In genomic region chr17:85341134-85341700, GRCm38 (mm10) we compare ENCODE assay signal across 19 mouse cellular contexts.
DNase-seq lines count a peak whose midpoint lies in the region; ATAC-seq and TF ChIP-seq lines count a peak whose summit lies in the region.
"Had no signal": no experiment of that assay in that cellular context is flagged by ENCODE, and none has a peak within 500 bp of the region (broad histone marks: within the 10 kb centered on the region; RNA-seq: fewer than 3 reads in every experiment).

No protein-coding gene starts in this region.

- H3K27ac ChIP-seq in forebrain, postnatal 0 days (ENCODE audit: low read depth, low read length) = no peak overlapping the region
- no peak overlapping the region for H3K27ac ChIP-seq in midbrain, embryonic 14.5 days (replicated peaks; ENCODE audit: low read depth, low read length)
- H3K27ac ChIP-seq in thymus, adult 2 months (ENCODE audit: control insufficient read depth, insufficient read depth, low read length) = no peak overlapping the region
- no peak overlapping the region for H3K27ac ChIP-seq in liver, embryonic 12.5 days
- H3K27ac ChIP-seq: heart, embryonic 10.5 days; limb, embryonic 12.5 days had no signal

- WGBS in forebrain, postnatal 0 days = 39% methylated on average over 18 of the region's 18 CpGs
- 34% methylated on average over 18 of the region's 18 CpGs for WGBS in midbrain, embryonic 14.5 days
- WGBS in thymus, adult 2 months = 80% methylated on average over 18 of the region's 18 CpGs
- WGBS in liver, embryonic 12.5 days (ENCODE audit: insufficient replicate concordance) = 58% methylated on average over 18 of the region's 18 CpGs

- H3K4me1 ChIP-seq in forebrain, postnatal 0 days (ENCODE audit: insufficient read depth) = no peaks in the 10 kb centered on the region
- no peaks in the 10 kb centered on the region for H3K4me1 ChIP-seq in midbrain, embryonic 14.5 days (ENCODE audit: control insufficient read depth, insufficient read depth, low read length)
- no peaks in the 10 kb centered on the region for H3K4me1 ChIP-seq in thymus, adult 2 months (replicated peaks; ENCODE audit: control insufficient read depth, insufficient read depth, low read length)
- H3K4me1 ChIP-seq in liver, embryonic 12.5 days = no peaks in the 10 kb centered on the region; the same call in 1 of the 2 replicates
- H3K4me1 ChIP-seq: heart, embryonic 10.5 days; limb, embryonic 12.5 days had no signal

- H3K4me3 ChIP-seq in forebrain, postnatal 0 days (ENCODE audit: low read depth, low read length) = no peak overlapping the region
- no peak overlapping the region for H3K4me3 ChIP-seq in midbrain, embryonic 14.5 days (replicated peaks; ENCODE audit: low read depth, low read length)
- no peak overlapping the region for H3K4me3 ChIP-seq in thymus, adult 2 months (ENCODE audit: control insufficient read depth, insufficient read depth, low read length)
- no peak overlapping the region for H3K4me3 ChIP-seq in liver, embryonic 12.5 days
- H3K4me3 ChIP-seq: heart, embryonic 10.5 days; limb, embryonic 12.5 days; myocyte had no signal

- peak overlapping the region; percentile 21; the same call in 1 of the 2 replicates for H3K4me2 ChIP-seq in forebrain, postnatal 0 days (ENCODE audit: low read depth)
- peak overlapping the region; percentile 29 for H3K4me2 ChIP-seq in midbrain, embryonic 14.5 days (ENCODE audit: low read length)
- H3K4me2 ChIP-seq in liver, embryonic 12.5 days = no peak overlapping the region
- H3K4me2 ChIP-seq: limb, embryonic 12.5 days had no signal

- DNase-seq in ES-CJ7 (ENCODE audit: low read depth, low spot score) (peak; percentile 32), MN1 (ENCODE audit: low spot score) (peak; percentile 35)
- no peak for DNase-seq in forebrain, postnatal 0 days
- DNase-seq in midbrain, embryonic 14.5 days = peak; percentile 33
- no peak for DNase-seq in thymus, adult 2 months
- no peak for DNase-seq in thymus, postnatal 14 days
- DNase-seq in lung, postnatal 4 days = no peak
- DNase-seq: adrenal gland, adult 8-10 months; gastrocnemius, postnatal 10 days; heart, postnatal 4 days; kidney, adult 8-10 months; lung, postnatal 36 days; thymus, postnatal 36 days had no signal

- peak overlapping the region; percentile 25; the same call in 1 of the 2 replicates for H3K9ac ChIP-seq in forebrain, postnatal 0 days
- no peak overlapping the region for H3K9ac ChIP-seq in midbrain, embryonic 14.5 days (replicated peaks; ENCODE audit: low read length)
- H3K9ac ChIP-seq in liver, embryonic 12.5 days = no peak overlapping the region
- H3K9ac ChIP-seq: limb, embryonic 12.5 days had no signal

- no peaks in the 10 kb centered on the region for H3K27me3 ChIP-seq in forebrain, postnatal 0 days (ENCODE audit: insufficient read depth, low read length)
- H3K27me3 ChIP-seq in midbrain, embryonic 14.5 days (ENCODE audit: control insufficient read depth, insufficient read depth, low read length) = no peaks in the 10 kb centered on the region
- H3K27me3 ChIP-seq in thymus, adult 2 months (ENCODE audit: control insufficient read depth, insufficient read depth, low read length) = no peaks in the 10 kb centered on the region
- no peaks in the 10 kb centered on the region for H3K27me3 ChIP-seq in liver, embryonic 12.5 days (replicated peaks)
- H3K27me3 ChIP-seq: limb, embryonic 12.5 days; Patski had no signal

- H3K36me3 ChIP-seq in forebrain, postnatal 0 days (ENCODE audit: insufficient read depth) = no peaks in the 10 kb centered on the region
- H3K36me3 ChIP-seq in midbrain, embryonic 14.5 days (ENCODE audit: control insufficient read depth, insufficient read depth, low read length) = no peaks in the 10 kb centered on the region
- no peaks in the 10 kb centered on the region for H3K36me3 ChIP-seq in thymus, adult 2 months (ENCODE audit: control insufficient read depth, insufficient read depth, low read length)
- H3K36me3 ChIP-seq in liver, embryonic 12.5 days = no peaks in the 10 kb centered on the region
- H3K36me3 ChIP-seq: heart, embryonic 10.5 days; limb, embryonic 12.5 days had no signal

- no peak for TF ChIP-seq CTCF in forebrain, postnatal 0 days (IDR thresholded peaks at IDR 0.05; ENCODE audit: low read depth)
- no peak for TF ChIP-seq CTCF in thymus, adult 2 months (IDR thresholded peaks at IDR 0.05; ENCODE audit: borderline replicate concordance, control insufficient read depth, extremely low read depth, insufficient read depth, low read length, poor library complexity)

- no peak for TF ChIP-seq POLR2A in thymus, adult 2 months (IDR thresholded peaks at IDR 0.05; ENCODE audit: control insufficient read depth, extremely low read depth, insufficient read depth, low read length, poor library complexity)

- H3K9me3 ChIP-seq in forebrain, postnatal 0 days (ENCODE audit: low read length) = no peaks in the 10 kb centered on the region
- no peaks in the 10 kb centered on the region for H3K9me3 ChIP-seq in midbrain, embryonic 14.5 days (ENCODE audit: control insufficient read depth, low read length)
- no peaks in the 10 kb centered on the region for H3K9me3 ChIP-seq in liver, embryonic 12.5 days (replicated peaks)
- H3K9me3 ChIP-seq: heart, embryonic 10.5 days; limb, embryonic 12.5 days had no signal

- ATAC-seq in forebrain, postnatal 0 days = no peak
- no peak for ATAC-seq in midbrain, embryonic 14.5 days (ENCODE audit: low FRiP score, low TSS enrichment)
- no peak for ATAC-seq in liver, embryonic 12.5 days
- ATAC-seq: CD4-positive, CD25-positive, alpha-beta regulatory T cell, adult 4 months; Patski had no signal

Comparison
In these comparisons a context has a peak if more than half of its experiments do, and no peak if none do; other contexts are left out.
1. DNase-seq: peak in ES-CJ7 (single experiment), MN1 (single experiment) and midbrain, embryonic 14.5 days (single experiment); none in forebrain, postnatal 0 days (single experiment), thymus, adult 2 months (single experiment), thymus, postnatal 14 days (single experiment) and lung, postnatal 4 days (0 of 2).